Mouse (Mus musculus) duodenum, adult 2 months (tissue): ENCODE results near the gene Orc1. TPM values are rescaled to one million over a fixed set of nuclear protein-coding genes. Genes with fewer than 3 reads are reported as not detected.

ENCODE experiments used
- polyA plus RNA-seq: library from polyadenylated mRNA; depleted of rRNA; stranded (reverse); fragments of >200 nt; gene quantifications from 2 replicates; pipeline ENCODE4 v1.2.3, GENCODE M21; 2012; ENCODE audit warnings: low replicate concordance; rRNA removed

The Orc1 gene
- polyA plus RNA-seq = 0.27 and 0.39 TPM in 2 replicates

DNA sequence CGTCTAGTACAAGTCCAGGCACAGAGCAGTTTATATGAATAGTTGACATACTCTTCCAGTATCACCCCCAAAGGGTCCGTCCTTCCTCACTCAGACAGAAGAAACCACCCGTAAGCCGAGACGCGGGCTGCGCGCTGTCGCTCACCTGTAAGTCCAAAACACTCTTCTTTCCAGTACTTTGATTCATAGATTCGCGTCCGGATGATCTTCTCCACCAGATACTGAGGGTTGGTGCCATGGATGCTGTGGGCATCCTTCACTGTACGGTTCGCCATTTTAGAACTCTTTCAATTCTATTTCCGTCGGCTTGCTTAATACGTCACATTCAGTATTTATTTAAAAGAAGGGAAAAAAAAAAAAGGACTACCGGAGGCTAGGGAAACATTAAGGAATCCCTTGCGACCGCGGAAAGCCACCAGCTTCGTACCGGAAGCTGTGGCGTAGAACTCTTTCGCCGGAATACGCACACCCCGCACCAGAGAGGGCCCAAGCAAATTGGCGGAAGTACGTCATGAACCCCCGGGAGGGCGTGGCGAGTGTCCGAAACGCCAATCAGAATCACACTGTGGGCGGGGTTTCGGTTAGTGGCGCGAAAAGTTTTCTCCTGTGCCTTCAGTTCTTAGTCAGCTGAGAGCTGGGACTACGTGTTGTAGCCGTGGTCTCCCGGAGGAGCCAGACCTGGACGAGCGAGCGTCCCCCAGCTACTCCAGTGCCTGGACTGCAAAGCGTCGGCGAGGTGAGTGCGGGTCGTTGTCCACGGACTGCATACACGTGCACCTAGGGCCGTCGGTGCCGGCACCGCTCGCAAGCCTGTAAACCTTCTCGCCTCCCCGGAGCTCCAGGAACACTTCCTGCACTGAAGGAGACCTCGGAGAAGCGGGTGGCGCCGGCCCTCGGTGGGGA lies at the start of gene Orc1, which contains the start of gene Prpf38a:
Orc1 (plus strand) TSS at position 584 of the 903 bp plus-strand sequence.
Prpf38a (minus strand) TSS at position 497 of the 903 bp plus-strand sequence.

DNA sequence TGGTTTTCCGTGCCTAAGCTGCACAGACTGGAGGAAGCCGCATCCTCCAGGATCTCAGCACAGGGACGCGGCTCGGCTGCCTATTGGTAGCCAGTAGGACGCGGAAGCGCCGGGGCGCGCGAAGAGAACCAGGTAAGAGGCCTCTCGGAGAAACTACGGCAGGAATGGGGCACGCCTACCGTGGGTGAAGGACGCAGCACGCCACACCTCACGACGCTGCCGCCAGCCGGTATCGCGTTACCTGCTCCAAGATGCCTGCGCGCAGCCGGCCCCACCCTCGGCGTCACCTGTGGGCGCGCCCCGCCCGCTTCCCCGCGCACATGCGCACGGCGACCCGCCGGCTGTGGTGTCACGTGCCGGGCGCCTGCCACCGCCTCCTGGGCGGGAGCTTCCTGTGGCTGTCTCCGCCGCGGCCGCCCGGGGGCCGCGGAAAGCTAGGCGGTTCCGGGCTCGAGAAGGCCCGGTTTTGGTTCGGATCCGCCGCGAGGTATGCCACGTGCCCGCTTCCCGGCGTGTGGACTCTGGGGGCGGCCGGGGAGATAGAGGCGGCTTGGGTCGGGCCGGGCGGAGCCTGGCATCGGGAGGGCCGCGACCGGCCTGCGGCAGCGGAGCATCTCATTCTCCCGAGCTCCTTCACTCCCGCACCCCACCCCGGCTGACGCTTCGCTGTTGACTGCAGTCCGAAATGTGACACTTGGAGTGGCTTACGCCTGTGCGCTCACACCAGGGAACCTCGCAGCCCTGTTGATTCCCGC lies 40.5 kb downstream of the Orc1 start, which contains the start of gene Cc2d1b:
Cc2d1b (plus strand) TSS at position 354 of the 755 bp plus-strand sequence.

Other genes starting within 250 kb of the Orc1 start
- 0.32 TPM in 1 of 2 replicates, not detected in the other for gene Shisal2a, start 196.1 kb upstream of the Orc1 start, polyA plus RNA-seq
- 1.6 and 4.5 TPM in 2 replicates for gene Gpx7, start 172.5 kb upstream of the Orc1 start, polyA plus RNA-seq
- gene Tut4, start 120.0 kb upstream of the Orc1 start, polyA plus RNA-seq = 5.4 and 8.7 TPM in 2 replicates
- 0.61 and 0.88 TPM in 2 replicates for gene Prpf38a, start 87 bp upstream of the Orc1 start, polyA plus RNA-seq
- gene Cc2d1b, start 40.5 kb downstream of the Orc1 start, polyA plus RNA-seq = 13.9 and 15.0 TPM in 2 replicates
- gene 3110021N24Rik, start 140.2 kb downstream of the Orc1 start, polyA plus RNA-seq = 0.07 TPM in 1 of 2 replicates, not detected in the other
- gene Zfyve9, start 201.4 kb downstream of the Orc1 start, polyA plus RNA-seq = 2.3 TPM in 2 replicates